Mouse (Mus musculus) adrenal gland, postnatal 10 days (tissue): ENCODE measurements around the gene Tbc1d9. TPM values are rescaled to one million over a fixed set of nuclear protein-coding genes. Genes with fewer than 3 reads are reported as not detected.

ENCODE experiments used
- DNase-seq: peaks from one replicate; pipeline ENCODE4 v3.0.0; 2021; ENCODE audit warnings: mixed read lengths
- total RNA-seq, 2 experiments: library from RNA; stranded (reverse); gene quantifications; 2 replicates each; pipeline ENCODE4 v1.2.3; 2021

Tbc1d9 gene
- total RNA-seq, 2 experiments from 2014 or later, result 7.0 to 8.4 TPM

GRCm38 (mm10) chr8:83178228-83178742 is 13.1 kb downstream of the Tbc1d9 start:
- DNase-seq, result peak; percentile 56

- DNase-seq, result no peak
Observed at GRCm38 (mm10) chr8:83181851-83182482, 16.8 kb downstream of the Tbc1d9 start.

GRCm38 (mm10) chr8:83182784-83183183 is 17.6 kb downstream of the Tbc1d9 start:
- DNase-seq, result no peak

- no peak for DNase-seq
Observed at GRCm38 (mm10) chr8:83186376-83186775, 21.2 kb downstream of the Tbc1d9 start.

GRCm38 (mm10) chr8:83187363-83187962 is 22.3 kb downstream of the Tbc1d9 start:
- DNase-seq, result no peak

- no peak for DNase-seq
Observed at GRCm38 (mm10) chr8:83189538-83190095, 24.5 kb downstream of the Tbc1d9 start.

GRCm38 (mm10) chr8:83196088-83196487 is 30.9 kb downstream of the Tbc1d9 start:
- no peak for DNase-seq

- no peak for DNase-seq
Observed at GRCm38 (mm10) chr8:83199715-83200114, 34.6 kb downstream of the Tbc1d9 start.

GRCm38 (mm10) chr8:83200191-83201177 is 35.3 kb downstream of the Tbc1d9 start:
- DNase-seq, result peak; percentile 50

- DNase-seq, result no peak
Observed at GRCm38 (mm10) chr8:83202946-83203345, 37.8 kb downstream of the Tbc1d9 start.

- DNase-seq, result no peak
Observed at GRCm38 (mm10) chr8:83205907-83206306, 40.8 kb downstream of the Tbc1d9 start.

- DNase-seq, result no peak
Observed at GRCm38 (mm10) chr8:83209581-83209980, 44.4 kb downstream of the Tbc1d9 start.

- no peak for DNase-seq
Observed at GRCm38 (mm10) chr8:83210676-83211075, 45.5 kb downstream of the Tbc1d9 start.

GRCm38 (mm10) chr8:83215065-83215464 is 49.9 kb downstream of the Tbc1d9 start:
- no peak for DNase-seq

GRCm38 (mm10) chr8:83216520-83216919 is 51.4 kb downstream of the Tbc1d9 start:
- no peak for DNase-seq

GRCm38 (mm10) chr8:83217196-83217595 is 52.0 kb downstream of the Tbc1d9 start:
- DNase-seq, result no peak

- DNase-seq, result no peak
Observed at GRCm38 (mm10) chr8:83217891-83218290, 52.7 kb downstream of the Tbc1d9 start.

- DNase-seq, result no peak
Observed at GRCm38 (mm10) chr8:83219392-83219791, 54.2 kb downstream of the Tbc1d9 start.

- DNase-seq, result no peak
Observed at GRCm38 (mm10) chr8:83220746-83221145, 55.6 kb downstream of the Tbc1d9 start.

- no peak for DNase-seq
Observed at GRCm38 (mm10) chr8:83224754-83225416, 59.7 kb downstream of the Tbc1d9 start.

GRCm38 (mm10) chr8:83225598-83225997 is 60.4 kb downstream of the Tbc1d9 start:
- no peak for DNase-seq

- no peak for DNase-seq
Observed at GRCm38 (mm10) chr8:83227336-83227735, 62.2 kb downstream of the Tbc1d9 start.
